Mouse (Mus musculus): ENCODE data around the gene Esrrb. TPM values are rescaled to one million over a fixed set of nuclear protein-coding genes. Genes with fewer than 3 reads are reported as not detected.

The Esrrb gene
- polyA plus RNA-seq (2012; rRNA removed), result 0.22 and 0.23 TPM in 2 replicates

GRCm38 (mm10) chr12:86360696-86361631 is at the start of gene Esrrb:
Gene Esrrb (plus strand): TSS chr12:86361117.
- Histone ChIP-seq H3K27ac (ENCODE audit: insufficient read depth, low read depth, low read length) (no peak within 1 kb of the TSS), H3K4me3 (ENCODE audit: low read depth, low read length) (no peak within 1 kb of the TSS), H3K4me1 (ENCODE audit: control insufficient read depth, insufficient read depth, insufficient read length, low read length) (peaks cover 2% of the 10 kb centered on the region; the same call in 1 of the 2 replicates), H3K27me3 (ENCODE audit: control insufficient read depth, insufficient read depth, low read length) (no peaks in the 10 kb centered on the region; the same call in 1 of the 2 replicates), H3K36me3 (ENCODE audit: control insufficient read depth, insufficient read depth, low read length) (no peaks in the 10 kb centered on the region)
- TF ChIP-seq CTCF (IDR thresholded peaks at IDR 0.05; ENCODE audit: extremely low read depth, insufficient read length, insufficient replicate concordance, low read depth, low read length) (no peak), POLR2A (IDR thresholded peaks at IDR 0.05; ENCODE audit: low read depth, low read length) (no peak)
- WGBS, result 28% methylated on average over 22 of the region's 22 CpGs

- H3K4me1 ChIP-seq (ENCODE audit: control insufficient read depth, insufficient read depth, insufficient read length, low read length), result no peaks in the 10 kb centered on the region
- WGBS, result 15% methylated on average over 12 of the region's 12 CpGs
- no peaks in the 10 kb centered on the region for H3K36me3 ChIP-seq (ENCODE audit: control insufficient read depth, insufficient read depth, low read length)
- no peaks in the 10 kb centered on the region for H3K27me3 ChIP-seq (ENCODE audit: control insufficient read depth, insufficient read depth, low read length)
- H3K4me3 ChIP-seq (ENCODE audit: low read depth, low read length), result no peak overlapping the region
- no peak for TF ChIP-seq CTCF (IDR thresholded peaks at IDR 0.05; ENCODE audit: extremely low read depth, insufficient read length, insufficient replicate concordance, low read depth, low read length)
- TF ChIP-seq POLR2A (IDR thresholded peaks at IDR 0.05; ENCODE audit: low read depth, low read length), result no peak
- H3K27ac ChIP-seq (ENCODE audit: insufficient read depth, low read depth, low read length), result no peak overlapping the region
These were observed 40.3 kb upstream of the Esrrb start for GRCm38 (mm10) chr12:86320629-86321028.

- 32% methylated on average over 3 of the region's 3 CpGs for WGBS
- no peaks in the 10 kb centered on the region for H3K36me3 ChIP-seq (ENCODE audit: control insufficient read depth, insufficient read depth, low read length)
These were observed 36.6 kb upstream of the Esrrb start for GRCm38 (mm10) chr12:86324297-86324696.

GRCm38 (mm10) chr12:86329813-86330212 is 31.1 kb upstream of the Esrrb start:
- H3K36me3 ChIP-seq (ENCODE audit: control insufficient read depth, insufficient read depth, low read length), result no peaks in the 10 kb centered on the region
- H3K27ac ChIP-seq (ENCODE audit: insufficient read depth, low read depth, low read length), result no peak overlapping the region
- no peak for TF ChIP-seq CTCF (IDR thresholded peaks at IDR 0.05; ENCODE audit: extremely low read depth, insufficient read length, insufficient replicate concordance, low read depth, low read length)
- no peak for TF ChIP-seq POLR2A (IDR thresholded peaks at IDR 0.05; ENCODE audit: low read depth, low read length)
- 51% methylated on average over 4 of the region's 4 CpGs for WGBS
- no peaks in the 10 kb centered on the region for H3K4me1 ChIP-seq (ENCODE audit: control insufficient read depth, insufficient read depth, insufficient read length, low read length)
- H3K27me3 ChIP-seq (ENCODE audit: control insufficient read depth, insufficient read depth, low read length), result no peaks in the 10 kb centered on the region
- H3K4me3 ChIP-seq (ENCODE audit: low read depth, low read length), result no peak overlapping the region

More at GRCm38 (mm10) chr12:86324297-86324696, 36.6 kb upstream of the Esrrb start:
- H3K4me1 ChIP-seq (ENCODE audit: control insufficient read depth, insufficient read depth, insufficient read length, low read length), result no peaks in the 10 kb centered on the region
- TF ChIP-seq POLR2A (IDR thresholded peaks at IDR 0.05; ENCODE audit: low read depth, low read length) (no peak), CTCF (IDR thresholded peaks at IDR 0.05; ENCODE audit: extremely low read depth, insufficient read length, insufficient replicate concordance, low read depth, low read length) (no peak)
- H3K4me3 ChIP-seq (ENCODE audit: low read depth, low read length), result no peak overlapping the region
- no peaks in the 10 kb centered on the region for H3K27me3 ChIP-seq (ENCODE audit: control insufficient read depth, insufficient read depth, low read length)
- no peak overlapping the region for H3K27ac ChIP-seq (ENCODE audit: insufficient read depth, low read depth, low read length)

- no peaks in the 10 kb centered on the region for H3K36me3 ChIP-seq (ENCODE audit: control insufficient read depth, insufficient read depth, low read length)
- H3K4me3 ChIP-seq (ENCODE audit: low read depth, low read length), result no peak overlapping the region
- no peaks in the 10 kb centered on the region for H3K4me1 ChIP-seq (ENCODE audit: control insufficient read depth, insufficient read depth, insufficient read length, low read length)
- no peaks in the 10 kb centered on the region for H3K27me3 ChIP-seq (ENCODE audit: control insufficient read depth, insufficient read depth, low read length)
- TF ChIP-seq CTCF (IDR thresholded peaks at IDR 0.05; ENCODE audit: extremely low read depth, insufficient read length, insufficient replicate concordance, low read depth, low read length), result no peak
- TF ChIP-seq POLR2A (IDR thresholded peaks at IDR 0.05; ENCODE audit: low read depth, low read length), result no peak
- whole genome bisulfite sequencing, result 87% methylated on average over 9 of the region's 9 CpGs
- no peak overlapping the region for H3K27ac ChIP-seq (ENCODE audit: insufficient read depth, low read depth, low read length)
These were observed 30.2 kb upstream of the Esrrb start for GRCm38 (mm10) chr12:86330684-86331083.

GRCm38 (mm10) chr12:86331248-86331647 is 29.7 kb upstream of the Esrrb start:
- TF ChIP-seq CTCF (IDR thresholded peaks at IDR 0.05; ENCODE audit: extremely low read depth, insufficient read length, insufficient replicate concordance, low read depth, low read length) (no peak), POLR2A (IDR thresholded peaks at IDR 0.05; ENCODE audit: low read depth, low read length) (no peak)
- Histone ChIP-seq H3K27me3 (ENCODE audit: control insufficient read depth, insufficient read depth, low read length) (no peaks in the 10 kb centered on the region), H3K27ac (ENCODE audit: insufficient read depth, low read depth, low read length) (no peak overlapping the region), H3K36me3 (ENCODE audit: control insufficient read depth, insufficient read depth, low read length) (no peaks in the 10 kb centered on the region), H3K4me3 (ENCODE audit: low read depth, low read length) (no peak overlapping the region), H3K4me1 (ENCODE audit: control insufficient read depth, insufficient read depth, insufficient read length, low read length) (no peaks in the 10 kb centered on the region)
- WGBS, result 77% methylated on average over 10 of the region's 10 CpGs

GRCm38 (mm10) chr12:86336209-86336608 is 24.7 kb upstream of the Esrrb start:
- TF ChIP-seq POLR2A (IDR thresholded peaks at IDR 0.05; ENCODE audit: low read depth, low read length), result no peak
- TF ChIP-seq CTCF (IDR thresholded peaks at IDR 0.05; ENCODE audit: extremely low read depth, insufficient read length, insufficient replicate concordance, low read depth, low read length), result peak; percentile 18; the same call in 1 of the 2 replicates
- Histone ChIP-seq H3K4me3 (ENCODE audit: low read depth, low read length) (no peak overlapping the region), H3K4me1 (ENCODE audit: control insufficient read depth, insufficient read depth, insufficient read length, low read length) (no peaks in the 10 kb centered on the region), H3K27ac (ENCODE audit: insufficient read depth, low read depth, low read length) (no peak overlapping the region), H3K36me3 (ENCODE audit: control insufficient read depth, insufficient read depth, low read length) (no peaks in the 10 kb centered on the region), H3K27me3 (ENCODE audit: control insufficient read depth, insufficient read depth, low read length) (no peaks in the 10 kb centered on the region)
- 91% methylated on average over 3 of the region's 3 CpGs for WGBS

Data from small intestine, adult 2 months (tissue).